Mouse (Mus musculus): ENCODE results near the gene Sdr39u1. TPM values are rescaled to one million over a fixed set of nuclear protein-coding genes. Genes with fewer than 3 reads are reported as not detected.

The Sdr39u1 gene
- polyA plus RNA-seq (2015; fragmentation: Nextera tagmentation; extraction: Ambion mirVana), result 73.9 and 79.1 TPM in 2 replicates

GRCm38 (mm10) chr14:55899701-55900413 is at the start of gene Sdr39u1:
TSS of gene Sdr39u1 (minus strand) at chr14:55900293.
- Histone ChIP-seq H3K9ac (peak within 1 kb of the TSS; percentile 66), H3K27me3 (no peaks in the 10 kb centered on the region), H3K27ac (replicated peaks) (peak within 1 kb of the TSS; percentile 89), H3K4me1 (peaks cover 19% of the 10 kb centered on the region), H3K4me3 (replicated peaks) (peak within 1 kb of the TSS; percentile 57), H3K9me3 (replicated peaks) (no peaks in the 10 kb centered on the region), H3K4me2 (replicated peaks) (peak within 1 kb of the TSS; percentile 88), H3K36me3 (peaks cover 36% of the 10 kb centered on the region)
- ATAC-seq (ENCODE audit: insufficient number of reproducible peaks, low FRiP score, low TSS enrichment, low read depth), result peak; percentile 87
- 2% methylated on average over 39 of the region's 39 CpGs for WGBS

- H3K36me3 ChIP-seq, result no peaks in the 10 kb centered on the region
- H3K9me3 ChIP-seq (replicated peaks), result no peaks in the 10 kb centered on the region
- 81% methylated on average over 2 of the region's 2 CpGs for WGBS
- H3K9ac ChIP-seq, result no peak overlapping the region
- no peak overlapping the region for H3K27ac ChIP-seq (replicated peaks)
- no peak overlapping the region for H3K4me3 ChIP-seq (replicated peaks)
- no peaks in the 10 kb centered on the region for H3K27me3 ChIP-seq
- no peaks in the 10 kb centered on the region for H3K4me1 ChIP-seq
- no peak for ATAC-seq (ENCODE audit: insufficient number of reproducible peaks, low FRiP score, low TSS enrichment, low read depth)
- no peak overlapping the region for H3K4me2 ChIP-seq (replicated peaks)
These were observed 46.3 kb upstream of the Sdr39u1 start for GRCm38 (mm10) chr14:55946269-55946969.

- H3K36me3 ChIP-seq, result no peaks in the 10 kb centered on the region
- no peak within 1 kb of the TSS for H3K4me3 ChIP-seq (replicated peaks)
- H3K9me3 ChIP-seq (replicated peaks), result no peaks in the 10 kb centered on the region
- ATAC-seq (ENCODE audit: insufficient number of reproducible peaks, low FRiP score, low TSS enrichment, low read depth), result no peak
- H3K27me3 ChIP-seq, result no peaks in the 10 kb centered on the region
- no peak within 1 kb of the TSS for H3K27ac ChIP-seq (replicated peaks)
- no peak within 1 kb of the TSS for H3K4me2 ChIP-seq (replicated peaks)
- no peaks in the 10 kb centered on the region for H3K4me1 ChIP-seq
- 77% methylated on average over 4 of the region's 4 CpGs for whole genome bisulfite sequencing
- no peak within 1 kb of the TSS for H3K9ac ChIP-seq
These were observed 44.5 kb upstream of the Sdr39u1 start, which contains the start of gene Cma1 for GRCm38 (mm10) chr14:55944575-55944974. TSS of gene Cma1 (minus strand) at chr14:55944675.

- Histone ChIP-seq H3K4me1 (no peaks in the 10 kb centered on the region), H3K27me3 (no peaks in the 10 kb centered on the region), H3K36me3 (no peaks in the 10 kb centered on the region), H3K4me2 (replicated peaks) (no peak overlapping the region), H3K27ac (replicated peaks) (no peak overlapping the region), H3K4me3 (replicated peaks) (no peak overlapping the region), H3K9ac (no peak overlapping the region), H3K9me3 (replicated peaks) (no peaks in the 10 kb centered on the region)
- no peak for ATAC-seq (ENCODE audit: insufficient number of reproducible peaks, low FRiP score, low TSS enrichment, low read depth)
- 81% methylated on average over 11 of the region's 11 CpGs for WGBS
These were observed 43.5 kb upstream of the Sdr39u1 start for GRCm38 (mm10) chr14:55943601-55944000.

- H3K4me3 ChIP-seq (replicated peaks), result no peak overlapping the region
These were observed 40.1 kb upstream of the Sdr39u1 start for GRCm38 (mm10) chr14:55940070-55940800.

GRCm38 (mm10) chr14:55933586-55933985 is 33.5 kb upstream of the Sdr39u1 start:
- Histone ChIP-seq H3K27ac (replicated peaks) (no peak overlapping the region), H3K9me3 (replicated peaks) (no peaks in the 10 kb centered on the region), H3K36me3 (no peaks in the 10 kb centered on the region), H3K4me3 (replicated peaks) (no peak overlapping the region), H3K4me2 (replicated peaks) (no peak overlapping the region), H3K4me1 (no peaks in the 10 kb centered on the region), H3K9ac (no peak overlapping the region), H3K27me3 (no peaks in the 10 kb centered on the region)
- no peak for ATAC-seq (ENCODE audit: insufficient number of reproducible peaks, low FRiP score, low TSS enrichment, low read depth)
- 19% methylated on average over 7 of the region's 7 CpGs for WGBS

More at GRCm38 (mm10) chr14:55940070-55940800, 40.1 kb upstream of the Sdr39u1 start:
- H3K27ac ChIP-seq (replicated peaks), result no peak overlapping the region
- WGBS, result 42% methylated on average over 7 of the region's 7 CpGs
- no peaks in the 10 kb centered on the region for H3K9me3 ChIP-seq (replicated peaks)
- no peaks in the 10 kb centered on the region for H3K27me3 ChIP-seq
- no peaks in the 10 kb centered on the region for H3K4me1 ChIP-seq
- H3K4me2 ChIP-seq (replicated peaks), result no peak overlapping the region
- H3K36me3 ChIP-seq, result no peaks in the 10 kb centered on the region
- no peak for ATAC-seq (ENCODE audit: insufficient number of reproducible peaks, low FRiP score, low TSS enrichment, low read depth)
- no peak overlapping the region for H3K9ac ChIP-seq

- no peak for ATAC-seq (ENCODE audit: insufficient number of reproducible peaks, low FRiP score, low TSS enrichment, low read depth)
- 36% methylated on average over 12 of the region's 12 CpGs for WGBS
- no peaks in the 10 kb centered on the region for H3K9me3 ChIP-seq (replicated peaks)
These were observed 29.3 kb upstream of the Sdr39u1 start for GRCm38 (mm10) chr14:55929263-55929997.

GRCm38 (mm10) chr14:55926847-55927246 is 26.8 kb upstream of the Sdr39u1 start:
- Histone ChIP-seq H3K4me2 (replicated peaks) (no peak overlapping the region), H3K27ac (replicated peaks) (no peak overlapping the region), H3K9me3 (replicated peaks) (no peaks in the 10 kb centered on the region), H3K9ac (no peak overlapping the region), H3K4me1 (no peaks in the 10 kb centered on the region), H3K27me3 (no peaks in the 10 kb centered on the region), H3K36me3 (no peaks in the 10 kb centered on the region), H3K4me3 (replicated peaks) (no peak overlapping the region)
- 83% methylated on average over 4 of the region's 4 CpGs for WGBS
- no peak for ATAC-seq (ENCODE audit: insufficient number of reproducible peaks, low FRiP score, low TSS enrichment, low read depth)

More at GRCm38 (mm10) chr14:55929263-55929997, 29.3 kb upstream of the Sdr39u1 start:
- H3K36me3 ChIP-seq, result no peaks in the 10 kb centered on the region
- H3K27me3 ChIP-seq, result no peaks in the 10 kb centered on the region
- no peaks in the 10 kb centered on the region for H3K4me1 ChIP-seq
- no peak overlapping the region for H3K27ac ChIP-seq (replicated peaks)
- no peak overlapping the region for H3K9ac ChIP-seq
- H3K4me3 ChIP-seq (replicated peaks), result no peak overlapping the region
- no peak overlapping the region for H3K4me2 ChIP-seq (replicated peaks)

- Histone ChIP-seq H3K36me3 (no peaks in the 10 kb centered on the region), H3K9ac (no peak overlapping the region), H3K9me3 (replicated peaks) (no peaks in the 10 kb centered on the region), H3K27ac (replicated peaks) (no peak overlapping the region), H3K4me2 (replicated peaks) (no peak overlapping the region), H3K4me3 (replicated peaks) (no peak overlapping the region), H3K27me3 (no peaks in the 10 kb centered on the region), H3K4me1 (0 out of 2 replicates have a peak, but pooled peaks cover 9% of the 10 kb centered on the region)
- 72% methylated on average over 7 of the region's 7 CpGs for WGBS
- ATAC-seq (ENCODE audit: insufficient number of reproducible peaks, low FRiP score, low TSS enrichment, low read depth), result no peak
These were observed 22.6 kb upstream of the Sdr39u1 start for GRCm38 (mm10) chr14:55922475-55923232.
